Mouse (Mus musculus) erythroblast, adult 5-6 weeks (primary cell): ENCODE data around the gene Fcer2a. TPM values are rescaled to one million over a fixed set of nuclear protein-coding genes. Genes with fewer than 3 reads are reported as not detected.

Experiments
- total RNA-seq, 2 experiments: library from RNA; stranded (forward) in 1 of 2; stranded (reverse) in 1 of 2; fragments of 150-400 nt in 1 of 2; fragments of 200-764, 138-1000 nt in 1 of 2; gene quantifications; 2 replicates each; pipeline versions ENCODE4 v1.2.3 to v1.2.4; 2015 to 2017; ENCODE audit warnings: low replicate concordance in 2 of 2

Fcer2a gene
- total RNA-seq, 2 experiments from 2014 or later = not detected

Other genes with a start within 250 kb of the Fcer2a start
- gene Pex11g, start 226.5 kb downstream of the Fcer2a start, total RNA-seq (2015; ENCODE audit: low replicate concordance) = 9.2 TPM in 1 of 2 replicates, not detected in the other
- 0.09 and 0.28 TPM in 2 replicates for gene Pex11g, start 226.5 kb downstream of the Fcer2a start, total RNA-seq (2017; ENCODE audit: low replicate concordance)
- not detected in 2 replicates for gene Tex45, start 223.3 kb downstream of the Fcer2a start, total RNA-seq (2015; ENCODE audit: low replicate concordance)
- not detected in 2 replicates for gene Tex45, start 223.3 kb downstream of the Fcer2a start, total RNA-seq (2017; ENCODE audit: low replicate concordance)
- gene Zfp358, start 201.0 kb downstream of the Fcer2a start, total RNA-seq (2015; ENCODE audit: low replicate concordance) = 2.1 and 3.8 TPM in 2 replicates
- 0.17 and 1.1 TPM in 2 replicates for gene Zfp358, start 201.0 kb downstream of the Fcer2a start, total RNA-seq (2017; ENCODE audit: low replicate concordance)
- gene Mcoln1, start 193.7 kb downstream of the Fcer2a start, total RNA-seq (2015; ENCODE audit: low replicate concordance) = 20.2 and 33.6 TPM in 2 replicates
- 32.5 and 75.4 TPM in 2 replicates for gene Mcoln1, start 193.7 kb downstream of the Fcer2a start, total RNA-seq (2017; ENCODE audit: low replicate concordance)
- gene Pnpla6, start 178.8 kb downstream of the Fcer2a start, total RNA-seq (2015; ENCODE audit: low replicate concordance) = 40.9 and 43.5 TPM in 2 replicates
- 61.4 and 77.4 TPM in 2 replicates for gene Pnpla6, start 178.8 kb downstream of the Fcer2a start, total RNA-seq (2017; ENCODE audit: low replicate concordance)
- gene C330021F23Rik, start 126.2 kb downstream of the Fcer2a start, total RNA-seq (2015; ENCODE audit: low replicate concordance) = not detected in 2 replicates
- not detected in 2 replicates for gene C330021F23Rik, start 126.2 kb downstream of the Fcer2a start, total RNA-seq (2017; ENCODE audit: low replicate concordance)
- not detected in 2 replicates for gene Camsap3, start 106.9 kb downstream of the Fcer2a start, total RNA-seq (2015; ENCODE audit: low replicate concordance)
- gene Camsap3, start 106.9 kb downstream of the Fcer2a start, total RNA-seq (2017; ENCODE audit: low replicate concordance) = 0.28 TPM in 1 of 2 replicates, not detected in the other
- 4.4 and 5.4 TPM in 2 replicates for gene Xab2, start 72.9 kb downstream of the Fcer2a start, total RNA-seq (2015; ENCODE audit: low replicate concordance)
- gene Xab2, start 72.9 kb downstream of the Fcer2a start, total RNA-seq (2017; ENCODE audit: low replicate concordance) = 11.0 and 16.0 TPM in 2 replicates
- 49.1 and 125 TPM in 2 replicates for gene Pet100, start 72.6 kb downstream of the Fcer2a start, total RNA-seq (2015; ENCODE audit: low replicate concordance)
- 57.1 and 125 TPM in 2 replicates for gene Pet100, start 72.6 kb downstream of the Fcer2a start, total RNA-seq (2017; ENCODE audit: low replicate concordance)
- not detected in 2 replicates for gene Pcp2, start 68.6 kb downstream of the Fcer2a start, total RNA-seq (2015; ENCODE audit: low replicate concordance)
- gene Pcp2, start 68.6 kb downstream of the Fcer2a start, total RNA-seq (2017; ENCODE audit: low replicate concordance) = not detected in 2 replicates
- 44.7 and 49.2 TPM in 2 replicates for gene Stxbp2, start 63.2 kb downstream of the Fcer2a start, total RNA-seq (2015; ENCODE audit: low replicate concordance)
- gene Stxbp2, start 63.2 kb downstream of the Fcer2a start, total RNA-seq (2017; ENCODE audit: low replicate concordance) = 43.8 and 74.6 TPM in 2 replicates
- not detected in 2 replicates for gene Retn, start 38.4 kb downstream of the Fcer2a start, total RNA-seq (2015; ENCODE audit: low replicate concordance)
- gene Retn, start 38.4 kb downstream of the Fcer2a start, total RNA-seq (2017; ENCODE audit: low replicate concordance) = not detected in 2 replicates
- gene Mcemp1, start 28.4 kb downstream of the Fcer2a start, total RNA-seq (2015; ENCODE audit: low replicate concordance) = 64.0 and 64.8 TPM in 2 replicates
- 29.6 and 32.8 TPM in 2 replicates for gene Mcemp1, start 28.4 kb downstream of the Fcer2a start, total RNA-seq (2017; ENCODE audit: low replicate concordance)
- 4.4 TPM in 1 of 2 replicates, not detected in the other for gene Fcor, start 21.8 kb downstream of the Fcer2a start, total RNA-seq (2015; ENCODE audit: low replicate concordance)
- gene Fcor, start 21.8 kb downstream of the Fcer2a start, total RNA-seq (2017; ENCODE audit: low replicate concordance) = 2.8 and 5.6 TPM in 2 replicates
- 1.9 and 3.5 TPM in 2 replicates for gene Trappc5, start 17.9 kb downstream of the Fcer2a start, total RNA-seq (2015; ENCODE audit: low replicate concordance)
- 7.0 and 8.3 TPM in 2 replicates for gene Trappc5, start 17.9 kb downstream of the Fcer2a start, total RNA-seq (2017; ENCODE audit: low replicate concordance)
- not detected in 2 replicates for gene Clec4g, start 26.5 kb upstream of the Fcer2a start, total RNA-seq (2015; ENCODE audit: low replicate concordance)
- gene Clec4g, start 26.5 kb upstream of the Fcer2a start, total RNA-seq (2017; ENCODE audit: low replicate concordance) = not detected in 2 replicates
- gene Cd209a, start 54.8 kb upstream of the Fcer2a start, total RNA-seq (2015; ENCODE audit: low replicate concordance) = 0.77 and 5.2 TPM in 2 replicates
- 2.6 and 3.8 TPM in 2 replicates for gene Cd209a, start 54.8 kb upstream of the Fcer2a start, total RNA-seq (2017; ENCODE audit: low replicate concordance)
- gene Cd209e, start 160.1 kb upstream of the Fcer2a start, total RNA-seq (2015; ENCODE audit: low replicate concordance) = not detected in 2 replicates
- gene Cd209e, start 160.1 kb upstream of the Fcer2a start, total RNA-seq (2017; ENCODE audit: low replicate concordance) = not detected in 2 replicates
- gene Cd209d, start 184.4 kb upstream of the Fcer2a start, total RNA-seq (2015; ENCODE audit: low replicate concordance) = not detected in 2 replicates
- gene Cd209d, start 184.4 kb upstream of the Fcer2a start, total RNA-seq (2017; ENCODE audit: low replicate concordance) = not detected in 2 replicates
- gene Cd209b, start 232.7 kb upstream of the Fcer2a start, total RNA-seq (2015; ENCODE audit: low replicate concordance) = not detected in 2 replicates
- gene Cd209b, start 232.7 kb upstream of the Fcer2a start, total RNA-seq (2017; ENCODE audit: low replicate concordance) = 0.09 TPM in 1 of 2 replicates, not detected in the other